Mouse (Mus musculus): ENCODE results near the gene Prss35. TPM values are rescaled to one million over a fixed set of nuclear protein-coding genes. Genes with fewer than 3 reads are reported as not detected.

Gene Prss35
- polyA plus RNA-seq (2011; ENCODE audit: insufficient read length, low read depth, missing spikeins): 7.3 and 23.0 TPM in 2 replicates

DNA sequence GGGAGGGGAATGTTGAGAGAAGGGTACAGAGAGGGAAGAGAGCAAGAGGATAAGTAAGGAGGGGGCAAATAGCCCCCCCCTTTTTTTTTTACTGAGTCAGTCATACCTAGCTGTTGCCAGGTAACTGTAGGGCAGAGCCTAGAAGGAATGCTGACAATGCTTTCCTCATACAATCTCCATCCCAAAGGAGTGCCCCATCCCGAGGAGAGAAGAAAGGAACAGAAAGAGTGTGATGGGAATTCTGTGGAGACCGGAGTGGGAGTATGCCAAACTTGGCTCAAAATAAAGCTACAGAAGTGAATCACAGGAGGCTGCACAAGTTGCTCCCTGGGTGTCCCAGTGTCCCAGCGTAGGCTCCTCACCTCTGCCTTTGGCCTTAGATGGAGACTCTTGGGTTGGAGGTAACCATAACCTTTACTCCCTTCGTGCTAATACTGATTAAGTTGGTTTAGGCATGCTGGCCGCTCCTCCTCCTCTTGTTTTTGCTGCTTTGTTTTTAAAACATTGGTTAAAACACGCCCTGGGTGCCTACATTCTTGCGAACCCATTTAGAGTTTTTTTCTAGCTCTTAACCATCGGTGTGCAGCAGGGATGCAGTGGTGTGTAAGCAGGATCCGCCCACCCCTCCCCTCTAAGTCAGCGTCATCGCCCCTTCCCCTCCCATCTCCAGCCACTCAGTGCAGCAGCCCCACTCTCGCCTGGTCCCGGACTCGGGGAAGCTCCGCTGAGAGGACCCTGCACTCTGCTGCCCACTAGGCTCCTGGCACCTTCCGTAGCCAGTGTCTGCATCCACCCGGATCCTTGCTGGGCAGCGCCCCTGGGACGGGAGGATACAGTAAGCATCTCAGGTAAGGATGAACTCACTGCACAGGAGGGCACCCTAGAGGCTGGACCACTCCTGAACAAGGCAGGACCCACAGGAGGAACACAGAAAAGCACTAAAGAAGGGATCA, at the start of gene Prss35:
TSS of gene Prss35 (plus strand) at position 691 of the 953 bp plus-strand sequence.
- TF ChIP-seq POLR2A (IDR thresholded peaks at IDR 0.05; ENCODE audit: low read depth, low read length): peak; percentile 20; the same call in 1 of the 2 replicates
- TF ChIP-seq CTCF (IDR thresholded peaks at IDR 0.05; ENCODE audit: borderline replicate concordance, insufficient read depth, low read length): no peak
- Histone ChIP-seq H3K4me1 (ENCODE audit: control insufficient read depth, insufficient read depth, low read length) (peaks cover 5% of the 10 kb centered on the region), H3K27ac (ENCODE audit: insufficient read depth, low read length) (no peak within 1 kb of the TSS), H3K4me3 (ENCODE audit: insufficient read depth, low read length) (peak within 1 kb of the TSS; percentile 33)

DNA sequence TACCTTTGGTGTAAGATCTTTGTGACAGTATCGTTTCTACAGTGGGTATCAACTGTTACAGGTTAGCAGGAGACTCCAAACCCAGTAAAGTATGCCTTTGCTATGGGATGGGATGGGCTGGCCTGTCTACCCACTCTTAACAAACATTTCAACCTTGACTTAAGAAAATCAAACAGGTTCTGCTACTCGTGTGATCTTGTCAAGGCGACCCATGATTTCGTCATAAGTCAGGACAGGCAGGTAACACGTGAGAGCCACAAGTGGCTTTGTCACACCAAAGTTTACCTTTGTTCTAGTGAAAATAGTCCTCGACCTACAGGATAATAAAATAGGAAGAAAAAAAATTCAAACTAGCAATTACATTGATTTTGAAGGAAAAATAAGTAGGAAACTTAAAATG, 49.5 kb upstream of the Prss35 start:
- TF ChIP-seq CTCF (IDR thresholded peaks at IDR 0.05; ENCODE audit: borderline replicate concordance, insufficient read depth, low read length): no peak
- TF ChIP-seq POLR2A (IDR thresholded peaks at IDR 0.05; ENCODE audit: low read depth, low read length): no peak
- H3K4me3 ChIP-seq (ENCODE audit: insufficient read depth, low read length): peak overlapping the region; percentile 21
- H3K27ac ChIP-seq (ENCODE audit: insufficient read depth, low read length): no peak overlapping the region
- H3K4me1 ChIP-seq (ENCODE audit: control insufficient read depth, insufficient read depth, low read length): 0 out of 2 replicates have a peak, but pooled peaks cover 2% of the 10 kb centered on the region

DNA sequence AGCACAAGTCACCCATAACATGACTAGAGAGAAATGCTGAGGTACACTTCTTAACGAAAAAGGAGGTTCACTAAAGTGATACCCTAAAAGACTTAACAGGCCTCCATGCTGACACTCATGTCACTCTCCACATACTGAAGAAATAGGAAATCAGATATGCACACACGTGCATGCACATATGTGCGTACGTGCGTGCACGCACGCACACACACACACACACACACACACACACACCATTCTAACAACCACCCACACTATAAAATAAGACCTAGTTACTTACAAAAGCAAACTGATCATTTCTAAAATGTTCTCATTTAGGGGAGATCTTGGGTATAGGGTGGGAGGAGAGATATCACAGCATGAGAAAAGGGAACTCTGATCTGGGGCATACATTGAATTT, 48.8 kb upstream of the Prss35 start:
- Histone ChIP-seq H3K27ac (ENCODE audit: insufficient read depth, low read length) (no peak overlapping the region), H3K4me1 (ENCODE audit: control insufficient read depth, insufficient read depth, low read length) (0 out of 2 replicates have a peak, but pooled peaks cover 2% of the 10 kb centered on the region), H3K4me3 (ENCODE audit: insufficient read depth, low read length) (peak overlapping the region; percentile 90)
- TF ChIP-seq POLR2A (IDR thresholded peaks at IDR 0.05; ENCODE audit: low read depth, low read length) (no peak), CTCF (IDR thresholded peaks at IDR 0.05; ENCODE audit: borderline replicate concordance, insufficient read depth, low read length) (no peak)

DNA sequence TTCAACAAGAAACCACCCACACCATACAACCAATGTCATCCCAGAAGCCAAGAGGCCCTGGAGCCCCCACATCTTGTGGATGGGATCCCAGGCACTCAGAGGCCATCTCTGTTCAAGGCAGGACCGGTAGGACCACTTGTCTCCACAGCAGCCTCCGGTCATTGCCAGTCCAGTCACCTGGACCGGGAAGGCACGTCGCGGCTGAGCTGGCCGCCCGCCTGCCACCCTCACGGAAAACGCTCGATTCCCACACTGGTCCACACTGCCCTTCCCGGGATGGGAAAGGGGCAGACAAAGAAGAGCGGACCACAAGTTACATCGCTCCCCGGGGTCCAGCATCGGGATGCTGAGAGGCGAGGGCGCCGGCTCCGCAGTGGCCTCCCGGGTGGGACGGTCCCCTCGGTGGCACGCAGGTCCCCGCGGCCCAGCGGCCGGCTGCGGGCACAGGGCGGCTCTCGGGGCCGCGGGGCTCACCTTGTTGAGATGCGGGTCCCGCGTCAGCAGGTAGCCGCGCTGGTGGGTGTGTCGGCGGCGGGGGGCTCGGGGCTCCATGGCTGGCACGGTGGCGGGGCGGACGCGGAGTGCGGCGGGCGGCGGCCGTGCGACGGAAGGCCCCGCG, 48.1 kb upstream of the Prss35 start:
- H3K4me3 ChIP-seq (ENCODE audit: insufficient read depth, low read length): peak overlapping the region; percentile 90
- TF ChIP-seq CTCF (IDR thresholded peaks at IDR 0.05; ENCODE audit: borderline replicate concordance, insufficient read depth, low read length): no peak
- TF ChIP-seq POLR2A (IDR thresholded peaks at IDR 0.05; ENCODE audit: low read depth, low read length): no peak; the same call in none of the 2 replicates
- peak overlapping the region; percentile 40 for H3K27ac ChIP-seq (ENCODE audit: insufficient read depth, low read length)
- H3K4me1 ChIP-seq (ENCODE audit: control insufficient read depth, insufficient read depth, low read length): 0 out of 2 replicates have a peak, but pooled peaks cover 2% of the 10 kb centered on the region

- Histone ChIP-seq H3K27ac (ENCODE audit: insufficient read depth, low read length) (peak within 1 kb of the TSS; percentile 40), H3K4me3 (ENCODE audit: insufficient read depth, low read length) (peak within 1 kb of the TSS; percentile 90), H3K4me1 (ENCODE audit: control insufficient read depth, insufficient read depth, low read length) (0 out of 2 replicates have a peak, but pooled peaks cover 2% of the 10 kb centered on the region)
- TF ChIP-seq POLR2A (IDR thresholded peaks at IDR 0.05; ENCODE audit: low read depth, low read length) (peak; percentile 56), CTCF (IDR thresholded peaks at IDR 0.05; ENCODE audit: borderline replicate concordance, insufficient read depth, low read length) (no peak)
Observed at GRCm38 (mm10) chr9:86695818-86696261, 47.6 kb upstream of the Prss35 start, which contains the start of gene Me1. Gene Me1 (minus strand): TSS chr9:86695953.

GRCm38 (mm10) chr9:86701264-86701663, 42.2 kb upstream of the Prss35 start:
- H3K4me3 ChIP-seq (ENCODE audit: insufficient read depth, low read length): no peak overlapping the region
- 0 out of 2 replicates have a peak, but pooled peaks cover 2% of the 10 kb centered on the region for H3K4me1 ChIP-seq (ENCODE audit: control insufficient read depth, insufficient read depth, low read length)
- H3K27ac ChIP-seq (ENCODE audit: insufficient read depth, low read length): 0 out of 2 replicates have a peak overlapping the region, but pooled peaks have one; percentile 7
- TF ChIP-seq CTCF (IDR thresholded peaks at IDR 0.05; ENCODE audit: borderline replicate concordance, insufficient read depth, low read length): no peak
- no peak for TF ChIP-seq POLR2A (IDR thresholded peaks at IDR 0.05; ENCODE audit: low read depth, low read length)

DNA sequence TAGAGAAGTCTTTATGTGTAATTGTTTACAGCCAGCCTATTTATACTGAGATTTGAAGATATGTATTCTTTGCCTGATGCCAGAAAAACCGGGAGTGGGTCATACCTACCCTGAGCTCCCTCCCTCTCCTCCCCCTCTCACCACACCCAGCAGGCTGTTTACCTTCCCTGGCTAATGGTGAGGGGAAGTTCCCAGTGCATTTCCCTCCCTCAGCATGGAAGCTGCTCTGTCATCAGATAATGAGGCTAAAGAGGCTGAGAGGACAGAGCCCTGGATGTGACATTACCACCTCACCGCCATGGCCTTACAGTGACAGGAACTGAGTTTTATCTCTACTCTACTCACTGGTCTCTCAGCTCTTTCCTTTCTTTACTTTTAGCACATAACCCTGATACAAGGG, 41.6 kb upstream of the Prss35 start:
- TF ChIP-seq POLR2A (IDR thresholded peaks at IDR 0.05; ENCODE audit: low read depth, low read length): no peak
- no peak for TF ChIP-seq CTCF (IDR thresholded peaks at IDR 0.05; ENCODE audit: borderline replicate concordance, insufficient read depth, low read length)
- Histone ChIP-seq H3K4me3 (ENCODE audit: insufficient read depth, low read length) (no peak overlapping the region), H3K4me1 (ENCODE audit: control insufficient read depth, insufficient read depth, low read length) (0 out of 2 replicates have a peak, but pooled peaks cover 2% of the 10 kb centered on the region), H3K27ac (ENCODE audit: insufficient read depth, low read length) (no peak overlapping the region)

DNA sequence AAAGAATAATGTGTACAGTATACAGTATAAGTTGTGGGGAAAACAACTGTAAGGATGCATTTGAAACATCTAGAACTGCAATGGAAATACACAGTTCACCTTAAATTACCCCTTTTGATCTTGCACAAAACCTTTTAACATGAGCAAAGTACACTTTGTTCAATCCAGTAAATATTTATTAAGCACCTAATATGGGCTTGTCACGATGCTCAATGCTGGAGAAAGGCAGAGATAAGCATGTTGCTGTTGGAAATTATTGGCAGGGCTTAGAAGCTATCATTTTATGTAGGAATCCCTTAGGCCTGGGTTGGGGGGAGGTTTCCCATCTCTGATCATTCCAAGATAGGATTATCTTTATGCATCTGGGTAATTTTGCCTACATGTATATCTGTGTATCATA, 36.0 kb upstream of the Prss35 start:
- TF ChIP-seq POLR2A (IDR thresholded peaks at IDR 0.05; ENCODE audit: low read depth, low read length): no peak
- TF ChIP-seq CTCF (IDR thresholded peaks at IDR 0.05; ENCODE audit: borderline replicate concordance, insufficient read depth, low read length): no peak
- Histone ChIP-seq H3K27ac (ENCODE audit: insufficient read depth, low read length) (no peak overlapping the region), H3K4me3 (ENCODE audit: insufficient read depth, low read length) (no peak overlapping the region), H3K4me1 (ENCODE audit: control insufficient read depth, insufficient read depth, low read length) (peaks cover 2% of the 10 kb centered on the region; the same call in 1 of the 2 replicates)

GRCm38 (mm10) chr9:86708921-86709320, 34.5 kb upstream of the Prss35 start:
- H3K27ac ChIP-seq (ENCODE audit: insufficient read depth, low read length): no peak overlapping the region
- TF ChIP-seq CTCF (IDR thresholded peaks at IDR 0.05; ENCODE audit: borderline replicate concordance, insufficient read depth, low read length) (no peak), POLR2A (IDR thresholded peaks at IDR 0.05; ENCODE audit: low read depth, low read length) (no peak)

More at GRCm38 (mm10) chr9:86708921-86709320, 34.5 kb upstream of the Prss35 start:
- H3K4me3 ChIP-seq (ENCODE audit: insufficient read depth, low read length): no peak overlapping the region
- H3K4me1 ChIP-seq (ENCODE audit: control insufficient read depth, insufficient read depth, low read length): peaks cover 2% of the 10 kb centered on the region; the same call in 1 of the 2 replicates
